Mouse (Mus musculus) G1E-ER4 (cell line): ENCODE measurements around the gene Scfd2. TPM values are rescaled to one million over a fixed set of nuclear protein-coding genes. Genes with fewer than 3 reads are reported as not detected.

Experiments used
- GATA1 ChIP-seq: IDR thresholded peaks from one replicate; pipeline ENCODE4 v1.8.0; 2012; ENCODE audit warnings: low read length, inconsistent platforms
- polyA plus RNA-seq: library from polyadenylated mRNA; stranded (reverse); fragments of >175 nt; gene quantifications from 2 replicates; pipeline ENCODE4 v1.2.3, GENCODE M21; 2012

The Scfd2 gene
- polyA plus RNA-seq, 1 experiment: 6.3 TPM

GRCm38 (mm10) chr5:74285764-74286163 is 245.8 kb downstream of the Scfd2 start:
- no peak for TF ChIP-seq GATA1

GRCm38 (mm10) chr5:74285289-74285688 is 246.3 kb downstream of the Scfd2 start:
- no peak for TF ChIP-seq GATA1

- no peak for TF ChIP-seq GATA1
Measured at GRCm38 (mm10) chr5:74283545-74283944, 248.0 kb downstream of the Scfd2 start.

GRCm38 (mm10) chr5:74281480-74281879 is 250.1 kb downstream of the Scfd2 start:
- no peak for TF ChIP-seq GATA1

- TF ChIP-seq GATA1: no peak
Measured at GRCm38 (mm10) chr5:74279673-74280072, 251.9 kb downstream of the Scfd2 start.

- TF ChIP-seq GATA1: no peak
Measured at GRCm38 (mm10) chr5:74278428-74278827, 253.1 kb downstream of the Scfd2 start.

GRCm38 (mm10) chr5:74277712-74278111 is 253.8 kb downstream of the Scfd2 start:
- no peak for TF ChIP-seq GATA1

- TF ChIP-seq GATA1: no peak
Measured at GRCm38 (mm10) chr5:74277216-74277615, 254.3 kb downstream of the Scfd2 start.

GRCm38 (mm10) chr5:74273313-74273712 is 258.2 kb downstream of the Scfd2 start:
- TF ChIP-seq GATA1: no peak

- TF ChIP-seq GATA1: no peak
Measured at GRCm38 (mm10) chr5:74267736-74268369, 263.7 kb downstream of the Scfd2 start.

- TF ChIP-seq GATA1: no peak
Measured at GRCm38 (mm10) chr5:74267196-74267595, 264.4 kb downstream of the Scfd2 start.

- TF ChIP-seq GATA1: no peak
Measured at GRCm38 (mm10) chr5:74266476-74266819, 265.1 kb downstream of the Scfd2 start.

- TF ChIP-seq GATA1: no peak
Measured at GRCm38 (mm10) chr5:74265601-74266475, 265.7 kb downstream of the Scfd2 start.

GRCm38 (mm10) chr5:74265151-74265550 is 266.4 kb downstream of the Scfd2 start:
- TF ChIP-seq GATA1: no peak

- TF ChIP-seq GATA1: no peak
Measured at GRCm38 (mm10) chr5:74264541-74264940, 267.0 kb downstream of the Scfd2 start.

- no peak for TF ChIP-seq GATA1
Measured at GRCm38 (mm10) chr5:74261016-74261415, 270.5 kb downstream of the Scfd2 start.

- no peak for TF ChIP-seq GATA1
Measured at GRCm38 (mm10) chr5:74260378-74260809, 271.2 kb downstream of the Scfd2 start.
